Mouse (Mus musculus): ENCODE data around the gene Ccr7. TPM values are rescaled to one million over a fixed set of nuclear protein-coding genes. Genes with fewer than 3 reads are reported as not detected.

Ccr7 gene
- polyA plus RNA-seq, 1 experiment from 2014 or later: 0.45 TPM

DNA sequence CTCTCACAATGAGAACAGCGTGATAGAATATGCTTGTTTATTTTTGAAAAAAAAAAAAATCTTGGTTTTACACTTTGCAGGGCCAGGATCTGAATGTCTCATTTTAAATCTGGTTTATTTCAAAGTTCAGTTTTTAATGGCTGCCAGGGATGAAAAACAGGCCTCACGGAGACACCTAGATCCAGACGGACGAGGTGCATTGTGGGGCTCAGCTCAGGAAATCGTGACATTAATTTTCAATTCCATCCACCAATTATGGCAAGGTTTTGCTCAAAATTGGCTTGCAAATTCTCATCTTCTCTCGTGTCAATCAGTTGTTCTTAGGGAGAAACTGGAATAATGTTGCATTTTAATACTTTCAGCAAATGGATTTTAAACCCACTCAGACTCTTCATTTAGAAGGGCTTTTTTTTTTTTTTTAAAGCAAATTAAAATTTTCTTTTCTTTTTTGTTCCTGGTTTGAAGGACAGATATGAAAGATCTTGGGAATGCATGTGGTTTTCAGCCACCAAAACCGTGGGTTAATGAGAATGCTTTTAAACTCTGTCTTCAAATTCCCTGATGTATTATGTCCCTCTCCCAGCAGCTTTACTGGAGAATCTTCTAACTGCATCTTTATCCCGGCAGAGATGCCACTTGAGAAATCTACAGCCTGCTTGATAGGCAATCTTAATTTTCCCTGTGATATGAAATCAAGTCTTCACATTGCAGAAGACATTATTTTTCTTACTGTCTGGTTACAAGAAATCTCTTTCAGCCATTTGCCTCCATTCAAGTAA lies 57.7 kb downstream of the Ccr7 start:
- Histone ChIP-seq H3K4me2 (no peak overlapping the region), H3K9me3 (ENCODE audit: low read depth, low read length) (no peaks in the 10 kb centered on the region), H3K4me1 (ENCODE audit: insufficient read depth) (no peaks in the 10 kb centered on the region; the same call in 1 of the 2 replicates), H3K36me3 (ENCODE audit: insufficient read depth) (no peaks in the 10 kb centered on the region), H3K9ac (no peak overlapping the region), H3K27me3 (ENCODE audit: insufficient read depth, low read length) (no peaks in the 10 kb centered on the region), H3K4me3 (ENCODE audit: low read depth, low read length) (no peak overlapping the region), H3K27ac (ENCODE audit: low read depth) (no peak overlapping the region)
- no peak for TF ChIP-seq CTCF (IDR thresholded peaks at IDR 0.05; ENCODE audit: low read depth)
- 71% methylated on average over 8 of the region's 8 CpGs for WGBS
- DNase-seq (no peak), ATAC-seq (ENCODE audit: insufficient read depth) (no peak)

DNA sequence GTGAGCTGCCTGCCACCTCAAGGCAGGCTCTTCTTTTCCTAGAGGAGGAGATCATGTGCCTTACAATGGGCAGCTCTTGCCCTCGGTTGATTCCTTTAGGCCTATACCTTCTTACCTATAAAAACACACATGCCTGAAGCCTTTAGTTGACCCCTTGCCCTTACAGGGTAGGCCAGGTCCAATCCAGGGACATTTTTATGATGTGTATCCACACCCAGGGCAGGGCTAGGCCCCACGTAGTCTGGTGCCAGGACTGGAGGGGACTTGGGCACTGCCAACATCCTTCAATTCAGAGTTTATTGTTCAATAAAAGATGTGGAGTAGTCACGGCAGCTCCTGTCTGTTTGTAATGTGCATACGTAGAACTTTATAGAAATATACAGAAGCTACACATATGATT lies 58.5 kb downstream of the Ccr7 start:
- no peak overlapping the region for H3K4me3 ChIP-seq (ENCODE audit: low read depth, low read length)
- no peak overlapping the region for H3K4me2 ChIP-seq
- no peak overlapping the region for H3K9ac ChIP-seq
- H3K9me3 ChIP-seq (ENCODE audit: low read depth, low read length): no peaks in the 10 kb centered on the region
- H3K36me3 ChIP-seq (ENCODE audit: insufficient read depth): no peaks in the 10 kb centered on the region
- WGBS: 72% methylated on average over 4 of the region's 4 CpGs
- TF ChIP-seq CTCF (IDR thresholded peaks at IDR 0.05; ENCODE audit: low read depth): no peak
- ATAC-seq (ENCODE audit: insufficient read depth): no peak
- no peaks in the 10 kb centered on the region for H3K27me3 ChIP-seq (ENCODE audit: insufficient read depth, low read length)
- no peak for DNase-seq
- H3K4me1 ChIP-seq (ENCODE audit: insufficient read depth): no peaks in the 10 kb centered on the region; the same call in 1 of the 2 replicates
- H3K27ac ChIP-seq (ENCODE audit: low read depth): no peak overlapping the region

DNA sequence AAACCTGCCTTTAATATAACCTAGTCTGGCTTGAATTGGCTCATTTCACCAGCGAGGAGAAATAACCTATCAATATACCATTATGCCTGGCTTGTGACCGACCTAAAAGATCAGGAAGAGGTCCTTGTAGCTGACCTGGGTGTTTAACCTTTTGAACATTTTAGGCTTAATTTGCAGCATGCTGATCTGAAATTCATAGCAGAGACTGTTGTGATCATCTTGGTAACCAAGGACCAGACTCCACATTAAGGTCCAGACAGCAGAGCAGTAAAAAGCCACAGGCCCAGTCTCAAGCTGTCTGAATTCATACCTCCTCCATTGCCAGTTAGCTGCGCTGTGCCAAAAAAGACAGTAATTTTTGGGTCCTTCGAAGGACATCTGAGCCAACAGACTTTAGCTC lies 59.1 kb downstream of the Ccr7 start:
- Histone ChIP-seq H3K27ac (ENCODE audit: low read depth) (no peak overlapping the region), H3K27me3 (ENCODE audit: insufficient read depth, low read length) (no peaks in the 10 kb centered on the region), H3K4me2 (no peak overlapping the region), H3K9ac (no peak overlapping the region), H3K4me1 (ENCODE audit: insufficient read depth) (no peaks in the 10 kb centered on the region; the same call in 1 of the 2 replicates), H3K4me3 (ENCODE audit: low read depth, low read length) (no peak overlapping the region), H3K36me3 (ENCODE audit: insufficient read depth) (no peaks in the 10 kb centered on the region), H3K9me3 (ENCODE audit: low read depth, low read length) (no peaks in the 10 kb centered on the region)
- DNase-seq: no peak
- 87% methylated on average over 4 of the region's 4 CpGs for WGBS
- no peak for ATAC-seq (ENCODE audit: insufficient read depth)
- no peak for TF ChIP-seq CTCF (IDR thresholded peaks at IDR 0.05; ENCODE audit: low read depth)

DNA sequence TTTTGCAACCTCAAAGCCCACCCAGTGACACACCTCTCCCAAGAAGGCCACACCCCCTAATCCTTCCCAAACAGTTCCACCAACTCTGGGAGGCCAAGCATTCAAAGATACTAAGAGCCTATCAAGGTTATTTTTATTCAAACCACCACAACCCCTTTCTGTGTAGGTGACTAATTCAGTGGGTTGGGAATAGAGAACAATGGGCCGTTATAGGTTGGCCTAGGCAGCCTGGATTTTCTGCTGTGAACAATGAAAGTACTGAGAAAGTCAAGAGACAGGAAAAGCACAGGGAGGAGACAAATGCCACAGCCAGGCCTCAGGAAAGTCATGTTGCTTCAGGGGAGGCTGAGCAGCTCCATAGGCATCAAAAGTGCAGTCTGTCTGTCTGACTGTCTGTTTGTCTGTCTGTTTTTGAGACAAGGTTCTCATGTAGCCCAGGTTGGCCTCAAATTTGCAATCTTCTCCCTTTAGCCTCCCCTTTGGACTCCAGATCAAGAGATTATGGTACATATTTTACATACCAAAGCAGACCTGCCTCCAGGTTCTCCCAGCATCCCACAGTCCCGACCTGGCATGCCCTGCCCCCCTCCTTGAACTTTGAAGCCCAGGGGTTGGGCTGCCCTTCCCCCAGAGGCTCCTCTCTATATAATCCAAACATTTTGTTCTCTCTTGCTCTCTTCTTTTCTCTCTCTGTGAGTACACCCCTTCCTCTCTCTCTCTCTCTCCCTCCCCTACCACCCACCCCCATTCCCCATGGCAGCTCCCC lies 59.8 kb downstream of the Ccr7 start:
- H3K4me3 ChIP-seq (ENCODE audit: low read depth, low read length): no peak overlapping the region
- DNase-seq (no peak), ATAC-seq (ENCODE audit: insufficient read depth) (no peak)
- 50% methylated on average over 2 of the region's 2 CpGs for WGBS
- H3K27ac ChIP-seq (ENCODE audit: low read depth): no peak overlapping the region
- H3K27me3 ChIP-seq (ENCODE audit: insufficient read depth, low read length): no peaks in the 10 kb centered on the region
- no peaks in the 10 kb centered on the region; the same call in 1 of the 2 replicates for H3K4me1 ChIP-seq (ENCODE audit: insufficient read depth)
- no peak overlapping the region for H3K9ac ChIP-seq
- no peaks in the 10 kb centered on the region for H3K36me3 ChIP-seq (ENCODE audit: insufficient read depth)
- no peak overlapping the region for H3K4me2 ChIP-seq
- no peaks in the 10 kb centered on the region for H3K9me3 ChIP-seq (ENCODE audit: low read depth, low read length)
- TF ChIP-seq CTCF (IDR thresholded peaks at IDR 0.05; ENCODE audit: low read depth): no peak

Other genes with a start within 250 kb of the Ccr7 start
- gene Cdc6, start 247.3 kb downstream of the Ccr7 start, polyA plus RNA-seq (2014; fragmentation: Nextera tagmentation; extraction: Ambion mirVana): 47.0 and 48.1 TPM in 2 replicates
- gene Rara, start 227.3 kb downstream of the Ccr7 start, polyA plus RNA-seq (2014; fragmentation: Nextera tagmentation; extraction: Ambion mirVana): 43.2 and 45.3 TPM in 2 replicates
- gene Gjd3, start 172.1 kb downstream of the Ccr7 start, polyA plus RNA-seq (2014; fragmentation: Nextera tagmentation; extraction: Ambion mirVana): 0.31 TPM in 1 of 2 replicates, not detected in the other
- gene Top2a, start 130.9 kb downstream of the Ccr7 start, polyA plus RNA-seq (2014; fragmentation: Nextera tagmentation; extraction: Ambion mirVana): 349 and 364 TPM in 2 replicates
- gene Igfbp4, start 113.8 kb downstream of the Ccr7 start, polyA plus RNA-seq (2014; fragmentation: Nextera tagmentation; extraction: Ambion mirVana): 404 and 412 TPM in 2 replicates
- gene Tns4, start 65.8 kb downstream of the Ccr7 start, polyA plus RNA-seq (2014; fragmentation: Nextera tagmentation; extraction: Ambion mirVana): 0.39 and 0.47 TPM in 2 replicates
- 170 and 189 TPM in 2 replicates for gene Smarce1, start 75.9 kb upstream of the Ccr7 start, polyA plus RNA-seq (2014; fragmentation: Nextera tagmentation; extraction: Ambion mirVana)
- 0.05 and 0.14 TPM in 2 replicates for gene Krt222, start 89.0 kb upstream of the Ccr7 start, polyA plus RNA-seq (2014; fragmentation: Nextera tagmentation; extraction: Ambion mirVana)
- gene Krt24, start 130.2 kb upstream of the Ccr7 start, polyA plus RNA-seq (2014; fragmentation: Nextera tagmentation; extraction: Ambion mirVana): not detected in 2 replicates
- not detected in 2 replicates for gene Krt25, start 167.9 kb upstream of the Ccr7 start, polyA plus RNA-seq (2014; fragmentation: Nextera tagmentation; extraction: Ambion mirVana)
- gene Krt26, start 182.9 kb upstream of the Ccr7 start, polyA plus RNA-seq (2014; fragmentation: Nextera tagmentation; extraction: Ambion mirVana): not detected in 2 replicates
- not detected in 2 replicates for gene Krt27, start 196.0 kb upstream of the Ccr7 start, polyA plus RNA-seq (2014; fragmentation: Nextera tagmentation; extraction: Ambion mirVana)
- gene Krt28, start 219.8 kb upstream of the Ccr7 start, polyA plus RNA-seq (2014; fragmentation: Nextera tagmentation; extraction: Ambion mirVana): 0.29 TPM in 1 of 2 replicates, not detected in the other
- 24.5 and 24.6 TPM in 2 replicates for gene Krt10, start 234.3 kb upstream of the Ccr7 start, polyA plus RNA-seq (2014; fragmentation: Nextera tagmentation; extraction: Ambion mirVana)

All from lung, embryonic 14.5 days (tissue).